Mouse (Mus musculus) R1 (cell line): ENCODE results near the gene Hist1h2be.
"Not testable (repeated sequence)": the region's sequence is repeated elsewhere in the genome, so short reads cannot be mapped to it uniquely, and the experiment has no call there.

Experiments used
- DNase-seq: peaks from one replicate; pipeline ENCODE4 v3.0.0-alpha.2; 2018; ENCODE audit warnings: low read depth, low spot score

The Hist1h2be gene

DNA sequence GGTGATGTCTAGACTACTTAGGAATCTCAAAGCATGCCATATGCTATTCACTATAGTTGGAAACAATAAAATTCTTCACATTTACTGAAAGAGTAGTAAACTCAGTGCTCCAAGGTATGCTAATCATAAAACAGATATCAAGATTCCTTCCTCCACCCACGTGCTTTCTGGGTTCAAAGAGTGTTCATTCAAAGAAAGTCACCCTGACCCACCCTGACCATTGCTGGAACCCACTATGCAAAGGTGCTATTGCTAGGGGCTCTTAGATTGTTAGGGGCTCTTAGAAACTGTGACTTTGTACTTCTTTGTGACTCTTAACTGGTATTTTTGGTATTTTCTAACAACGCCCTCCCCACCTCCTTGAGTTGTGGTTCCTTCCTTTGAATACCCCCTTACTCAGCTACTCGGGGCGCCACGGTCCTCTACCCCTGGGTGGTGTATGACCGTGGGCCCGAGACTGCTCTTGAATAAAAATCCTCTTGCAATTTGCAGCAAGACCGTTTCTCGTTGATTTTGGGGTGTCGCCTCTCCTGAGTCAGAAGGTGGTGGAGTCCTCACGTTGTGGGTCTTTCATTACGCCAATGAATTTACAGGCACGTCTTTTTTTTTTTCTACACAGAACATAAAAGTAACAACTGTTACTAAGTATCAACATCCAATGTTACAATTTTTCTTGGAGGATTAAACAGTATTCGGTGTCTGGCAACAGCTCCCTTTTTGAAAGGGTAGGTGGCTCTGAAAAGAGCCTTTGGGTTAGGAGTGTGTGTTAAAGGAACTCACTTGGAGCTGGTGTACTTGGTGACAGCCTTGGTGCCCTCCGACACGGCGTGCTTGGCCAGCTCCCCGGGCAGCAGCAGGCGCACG lies 47.7 kb downstream of the Hist1h2be start:
- DNase-seq = peak; percentile 51

GRCm38 (mm10) chr13:23572218-23573033 lies 48.5 kb downstream of the Hist1h2be start:
- DNase-seq = peak; percentile 57

DNA sequence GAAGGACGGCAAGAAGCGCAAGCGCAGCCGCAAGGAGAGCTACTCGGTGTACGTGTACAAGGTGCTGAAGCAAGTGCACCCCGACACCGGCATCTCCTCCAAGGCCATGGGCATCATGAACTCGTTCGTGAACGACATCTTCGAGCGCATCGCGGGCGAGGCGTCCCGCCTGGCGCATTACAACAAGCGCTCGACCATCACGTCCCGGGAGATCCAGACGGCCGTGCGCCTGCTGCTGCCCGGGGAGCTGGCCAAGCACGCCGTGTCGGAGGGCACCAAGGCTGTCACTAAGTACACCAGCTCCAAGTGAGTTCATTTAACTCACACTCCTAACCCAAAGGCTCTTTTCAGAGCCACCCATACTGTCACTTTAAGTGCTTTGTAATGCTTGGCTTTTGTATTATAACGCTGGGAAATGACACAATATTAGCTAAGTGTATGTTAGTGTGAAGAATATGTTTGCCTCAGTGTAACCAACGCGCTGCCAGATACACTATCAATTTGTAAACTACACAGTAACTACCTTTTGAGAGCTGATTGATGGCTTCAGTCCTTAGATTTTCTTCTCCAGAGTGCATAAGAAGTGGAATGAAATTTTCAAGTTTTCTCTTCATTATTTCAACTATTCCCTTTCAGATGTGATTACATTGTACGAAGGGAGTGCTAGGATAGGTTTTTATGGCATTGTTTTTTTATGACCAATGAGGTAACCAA lies 49.3 kb downstream of the Hist1h2be start:
- DNase-seq = peak; percentile 75

DNA sequence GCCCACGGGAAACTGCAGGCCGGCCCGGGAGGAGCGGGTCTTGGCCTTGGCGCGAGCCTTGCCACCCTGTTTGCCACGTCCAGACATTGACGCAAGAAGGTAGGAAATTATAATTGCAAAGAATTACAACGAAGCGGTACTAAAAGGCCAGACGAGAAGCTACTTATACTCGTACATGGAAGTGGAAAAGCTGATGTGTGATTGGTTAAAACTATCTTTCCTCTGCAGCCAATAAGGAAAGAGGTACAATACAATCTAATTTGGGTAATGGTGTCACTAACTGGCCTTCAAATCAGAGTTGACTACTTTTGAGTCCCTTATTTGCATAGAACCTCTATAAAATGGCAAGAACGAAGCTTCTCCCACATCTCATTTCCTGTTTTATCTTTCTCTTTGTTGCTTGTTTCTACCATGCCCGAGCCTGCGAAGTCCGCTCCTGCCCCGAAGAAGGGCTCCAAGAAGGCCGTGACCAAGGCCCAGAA lies 49.9 kb downstream of the Hist1h2be start, which contains the start of the genes Hist1h2ae and Hist1h2bg:
Gene Hist1h2ae (minus strand): TSS at position 199 of the 482 bp plus-strand sequence.
Gene Hist1h2bg (plus strand): TSS at position 375 of the 482 bp plus-strand sequence.
- DNase-seq = peak; percentile 99

GRCm38 (mm10) chr13:23570261-23571021 lies 50.5 kb downstream of the Hist1h2be start:
- DNase-seq = peak; percentile 62

DNA sequence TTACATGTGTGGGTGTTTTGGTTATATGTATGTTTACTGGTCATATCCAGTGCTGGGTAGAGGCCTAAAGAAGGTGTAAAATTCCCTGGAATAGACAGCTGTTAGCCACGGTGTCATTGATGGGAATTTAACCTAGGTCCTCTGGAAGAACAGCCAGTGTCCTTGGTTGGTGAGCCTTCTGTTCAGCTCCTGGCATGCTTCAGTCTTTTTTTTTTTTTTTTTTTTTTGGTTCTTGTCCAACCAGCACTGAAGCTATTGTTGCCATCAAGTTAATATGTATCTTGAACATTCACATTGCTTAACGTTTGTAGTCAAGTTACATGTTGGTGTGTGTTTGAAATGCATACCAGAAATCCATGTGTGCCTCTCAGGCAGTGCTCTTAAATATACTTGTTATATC lies 56.4 kb downstream of the Hist1h2be start:
- no peak for DNase-seq

DNA sequence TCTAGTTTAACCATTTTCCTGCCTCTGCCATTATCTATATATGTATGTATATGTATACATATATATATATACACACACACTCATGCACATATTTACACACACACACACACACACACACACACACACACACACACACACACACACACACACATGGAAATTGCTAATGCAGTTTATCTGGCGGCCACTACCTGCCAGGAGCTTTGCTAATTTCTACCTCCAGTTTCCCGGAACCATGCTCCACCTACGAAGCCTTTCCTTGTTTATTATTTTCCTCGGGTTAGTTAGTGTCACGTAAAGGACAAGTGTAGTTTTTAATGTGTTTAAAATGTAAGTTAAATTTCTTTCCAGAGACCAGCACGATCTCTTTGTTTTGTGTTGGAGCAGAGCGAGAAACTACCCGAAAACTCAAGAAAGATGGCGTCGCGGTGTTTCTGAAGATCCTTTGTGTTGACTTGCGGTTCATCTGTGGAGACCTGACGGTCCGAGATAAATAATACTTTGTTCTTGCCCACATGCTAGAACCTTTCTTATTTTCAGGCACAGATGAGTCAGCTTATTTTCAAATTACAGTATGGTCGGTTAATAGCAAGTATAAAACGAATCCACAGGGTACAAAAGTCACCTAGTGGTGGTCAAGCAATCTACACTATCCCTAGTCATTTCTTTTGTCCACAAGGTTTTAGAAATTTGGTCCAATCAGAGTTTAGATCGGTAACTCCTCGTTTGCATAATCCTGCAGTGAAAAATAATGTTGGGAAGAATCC lies 58.0 kb downstream of the Hist1h2be start:
- DNase-seq = peak; percentile 93

DNA sequence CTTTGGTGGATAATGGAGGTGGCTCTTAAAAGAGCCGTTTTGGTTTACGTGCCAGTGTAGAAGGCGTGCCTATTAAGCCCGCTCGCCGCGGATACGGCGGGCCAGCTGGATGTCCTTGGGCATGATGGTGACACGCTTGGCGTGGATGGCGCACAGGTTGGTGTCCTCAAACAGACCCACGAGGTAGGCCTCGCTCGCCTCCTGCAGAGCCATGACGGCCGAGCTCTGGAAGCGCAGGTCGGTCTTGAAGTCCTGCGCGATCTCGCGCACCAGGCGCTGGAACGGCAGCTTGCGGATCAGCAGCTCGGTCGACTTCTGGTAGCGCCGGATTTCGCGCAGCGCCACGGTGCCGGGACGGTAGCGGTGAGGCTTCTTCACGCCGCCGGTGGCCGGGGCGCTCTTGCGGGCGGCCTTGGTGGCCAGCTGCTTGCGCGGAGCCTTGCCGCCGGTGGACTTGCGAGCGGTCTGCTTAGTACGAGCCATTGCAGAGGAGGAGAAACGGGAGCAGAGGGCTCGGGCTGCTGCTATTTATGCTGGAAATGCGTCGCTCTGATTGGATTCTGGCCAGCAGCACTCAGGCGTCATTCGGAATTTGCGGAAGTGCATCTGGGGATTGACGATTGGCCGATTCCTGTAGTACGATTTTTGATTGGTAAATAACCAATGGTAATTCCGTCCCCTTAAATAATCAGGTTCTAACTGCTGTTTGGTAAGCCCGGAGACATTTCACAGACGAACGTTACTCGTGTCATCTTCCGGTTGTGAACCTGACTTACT lies 58.9 kb downstream of the Hist1h2be start, which contains the start of gene Hist1h3e:
Gene Hist1h3e (minus strand): TSS at position 487 of the 777 bp plus-strand sequence.
- DNase-seq = peak; percentile 99

DNA sequence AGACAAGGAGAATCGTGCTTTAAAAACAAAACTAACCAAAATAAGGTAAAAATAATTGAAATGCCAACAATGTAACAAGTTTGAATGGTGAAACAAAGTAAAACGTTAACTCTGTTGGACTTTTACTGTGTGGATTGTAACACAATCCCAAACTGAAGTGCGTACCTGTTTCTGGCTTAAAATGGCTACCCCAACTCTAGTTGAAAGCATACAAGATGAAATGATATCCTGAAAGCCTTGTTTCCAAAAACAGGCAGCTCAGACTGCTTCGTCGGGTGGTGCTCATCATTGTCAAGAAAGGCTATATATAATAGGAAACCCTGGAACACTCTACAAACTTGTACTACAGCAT lies 59.4 kb downstream of the Hist1h2be start:
- DNase-seq = not testable (repeated sequence)

- DNase-seq = not testable (repeated sequence)
Observed at GRCm38 (mm10) chr13:23560699-23561098, 60.2 kb downstream of the Hist1h2be start.

- no peak for DNase-seq
Observed at GRCm38 (mm10) chr13:23556906-23557305, 64.0 kb downstream of the Hist1h2be start.

GRCm38 (mm10) chr13:23555839-23556416 lies 65.0 kb downstream of the Hist1h2be start:
- DNase-seq = peak; percentile 99

- DNase-seq = peak; percentile 94
Observed at GRCm38 (mm10) chr13:23554925-23555838, 65.7 kb downstream of the Hist1h2be start.

DNA sequence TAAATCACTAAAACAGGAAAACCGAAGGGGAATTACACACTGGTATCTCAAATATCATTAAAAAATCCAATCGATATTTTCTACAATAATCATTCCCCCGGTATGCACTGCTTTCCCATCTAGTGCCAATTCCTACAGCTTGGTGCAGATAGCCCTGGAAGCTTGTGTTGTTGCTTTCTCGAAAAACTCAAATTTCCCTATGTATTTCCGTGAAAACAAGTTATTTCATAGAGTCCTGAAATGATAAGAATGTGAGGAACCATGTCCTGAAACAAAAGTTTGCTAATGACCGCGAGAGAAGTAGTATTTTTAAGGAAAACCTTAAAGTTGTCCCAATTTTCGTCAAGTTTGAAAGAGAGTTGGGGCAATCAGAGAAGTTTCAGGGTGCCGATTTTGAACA lies 66.5 kb downstream of the Hist1h2be start:
- DNase-seq = no peak

GRCm38 (mm10) chr13:23552962-23553361 lies 68.0 kb downstream of the Hist1h2be start, which contains the start of gene Hist1h1d:
TSS of gene Hist1h1d (plus strand) at chr13:23553262.
- DNase-seq = no peak

DNA sequence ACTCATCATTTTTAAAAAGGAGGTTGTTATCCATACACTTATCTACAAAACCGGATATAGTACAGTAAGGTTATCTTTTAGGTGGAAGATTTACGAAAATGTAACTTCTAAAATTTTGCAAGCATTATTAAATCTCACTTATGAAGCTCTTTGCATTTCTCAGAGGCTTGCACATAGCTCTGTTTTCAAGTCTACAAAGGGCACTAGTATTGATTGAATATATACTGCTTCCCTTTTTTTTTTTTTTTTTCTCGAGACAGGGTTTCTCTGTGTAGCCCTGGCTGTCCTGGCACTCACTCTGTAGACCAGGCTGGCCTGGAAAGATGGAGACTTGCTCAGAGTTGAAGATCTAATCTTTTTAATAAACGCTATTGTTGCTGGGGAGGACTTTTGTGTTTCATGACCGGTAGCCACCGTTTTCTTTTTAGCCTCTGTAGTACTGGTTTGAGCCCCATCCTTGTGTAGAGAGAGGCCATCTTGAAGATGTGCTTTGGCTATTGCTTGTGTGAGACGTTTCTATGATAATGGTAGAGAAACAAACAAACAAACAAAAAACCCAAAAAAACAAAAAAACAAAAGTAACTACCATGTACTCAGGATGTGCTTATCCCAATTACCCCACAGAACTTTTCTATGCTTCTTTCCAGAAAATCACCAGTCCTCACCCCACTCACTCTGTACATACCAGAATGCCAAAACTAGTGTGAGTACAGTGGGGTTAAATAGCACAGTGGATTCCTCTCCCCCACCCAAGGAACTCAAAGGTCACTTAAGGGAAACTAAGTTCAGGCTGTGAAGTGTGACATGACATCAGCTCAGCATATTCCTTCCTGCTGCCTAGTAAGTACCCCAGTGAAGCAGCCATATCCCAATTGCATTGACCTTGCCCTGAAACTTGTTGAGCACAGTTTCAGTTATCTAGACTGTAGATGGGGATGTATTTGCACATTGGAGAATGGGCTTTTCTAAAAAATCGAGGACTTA lies 68.7 kb downstream of the Hist1h2be start:
- DNase-seq = no peak
